Mouse (Mus musculus) right cerebral cortex, adult 2 months (tissue): ENCODE measurements around the gene Ppip5k1.
"Not testable (repeated sequence)": the region's sequence is repeated elsewhere in the genome, so short reads cannot be mapped to it uniquely, and the experiment has no call there.

Experiments
- DNase-seq, 2 experiments: peaks; one replicate each; pipeline ENCODE4 v3.0.0; 2021 to 2022; ENCODE audit warnings: low spot score in 2 of 2

Ppip5k1 gene

DNA sequence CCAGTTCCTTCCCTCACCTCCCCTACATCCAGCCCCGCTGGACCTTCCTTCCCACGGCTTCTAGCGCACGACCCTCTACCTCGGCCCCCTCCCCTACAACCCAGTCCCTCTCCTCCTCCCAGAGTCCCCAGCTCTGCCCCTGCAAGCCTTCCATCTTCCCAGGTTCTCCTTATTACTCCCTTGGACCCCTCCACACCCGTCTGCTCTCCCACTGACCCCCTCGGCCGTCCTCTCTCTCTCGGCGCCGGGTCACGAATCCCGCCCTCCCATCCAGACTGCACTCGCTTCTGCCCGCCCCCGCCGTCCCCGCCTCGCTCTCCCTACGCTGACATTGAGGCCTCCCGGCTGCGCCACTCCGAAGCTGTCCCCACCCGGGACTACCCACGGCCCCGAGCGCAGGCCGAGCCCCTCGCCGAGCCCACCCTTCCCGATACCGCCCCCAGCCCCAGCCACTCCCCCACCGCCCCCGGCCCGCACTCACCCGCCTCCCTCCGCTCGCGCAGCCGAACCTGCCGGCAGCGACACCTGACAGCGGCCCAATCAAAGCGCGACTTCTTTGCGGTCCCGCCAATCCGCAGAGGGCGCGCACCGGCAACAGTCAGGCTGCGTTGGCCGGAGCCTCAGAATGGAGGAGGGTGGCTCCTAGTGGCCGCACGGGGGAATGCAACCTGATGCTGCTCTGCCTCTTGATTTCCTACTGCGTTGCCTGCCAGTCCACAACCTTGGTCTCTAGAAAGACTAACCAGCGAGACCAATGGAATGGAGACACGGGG is at the start of gene Ppip5k1:
Gene Ppip5k1, minus strand, starts transcription at position 577 of the 773 bp plus-strand sequence.
- DNase-seq: peak; percentile 99

DNA sequence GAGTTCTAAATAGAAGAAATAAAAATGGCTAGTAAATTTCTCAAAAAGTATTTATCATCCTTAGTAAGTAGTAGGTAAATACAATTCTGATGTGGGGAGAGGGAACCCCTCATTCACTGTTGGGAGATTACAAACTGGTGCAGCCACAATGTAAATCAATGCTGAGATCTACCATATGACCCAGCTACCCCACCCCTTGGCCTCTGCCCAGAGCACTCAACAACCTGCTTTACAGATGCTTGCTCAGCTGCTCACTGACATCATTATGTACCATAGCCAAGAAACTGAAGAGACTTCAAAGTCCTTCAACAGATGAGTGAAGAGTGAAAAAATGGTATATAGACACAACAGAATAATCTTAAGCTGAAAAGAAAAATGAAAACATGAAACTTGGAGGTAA is 48.1 kb upstream of the Ppip5k1 start:
- no peak for DNase-seq

DNA sequence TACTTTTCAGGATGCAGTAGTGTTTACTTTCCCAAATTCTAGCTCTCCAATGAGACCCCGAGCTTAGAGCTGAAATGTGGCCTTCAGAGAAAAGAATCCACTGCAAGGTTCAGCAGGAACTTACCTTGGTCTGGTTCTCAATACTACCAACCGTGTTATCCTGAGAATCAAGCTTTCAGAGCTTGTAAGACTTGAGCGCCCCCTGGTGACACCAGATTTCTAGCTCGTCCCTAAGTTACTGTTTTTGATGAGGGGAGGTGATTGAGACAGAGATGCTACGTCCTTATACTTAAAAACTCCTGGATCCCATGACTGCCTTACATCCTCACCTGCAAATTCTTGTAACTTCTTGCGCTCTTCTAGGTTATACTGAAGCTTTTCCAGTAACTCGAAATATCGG is 41.4 kb upstream of the Ppip5k1 start:
- DNase-seq: peak; percentile 93

DNA sequence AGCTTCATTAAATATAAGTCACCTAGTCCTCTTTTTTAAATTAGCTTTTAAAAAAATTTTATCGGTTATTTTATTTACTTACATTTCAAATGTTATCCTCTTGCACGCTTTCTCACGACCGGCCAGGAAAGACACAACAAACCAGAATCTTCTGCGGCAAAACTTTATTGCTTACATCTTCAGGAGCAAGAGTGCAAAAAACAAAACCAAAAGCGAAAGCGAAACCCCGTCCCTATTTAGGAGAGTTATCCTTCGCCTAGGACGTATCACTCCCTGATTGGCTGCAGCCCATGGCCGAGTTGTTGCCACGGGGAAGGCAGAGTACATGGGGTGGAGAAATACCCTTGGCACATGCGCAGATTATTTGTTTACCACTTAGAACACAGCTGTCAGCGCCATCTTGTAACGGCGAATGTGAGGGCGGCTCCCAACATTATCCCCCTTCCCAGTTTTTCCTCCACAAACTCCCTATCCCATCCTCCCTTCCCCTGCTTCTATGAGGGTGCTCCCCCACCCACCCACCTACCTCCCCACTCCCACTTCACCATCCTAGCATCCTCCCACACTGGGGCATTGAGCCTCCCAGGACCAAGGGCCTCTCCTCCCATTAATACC is 31.9 kb upstream of the Ppip5k1 start, which contains the start of gene Strc:
Gene Strc, minus strand, starts transcription at position 208 of the 615 bp plus-strand sequence.
- DNase-seq: not testable (repeated sequence)

DNA sequence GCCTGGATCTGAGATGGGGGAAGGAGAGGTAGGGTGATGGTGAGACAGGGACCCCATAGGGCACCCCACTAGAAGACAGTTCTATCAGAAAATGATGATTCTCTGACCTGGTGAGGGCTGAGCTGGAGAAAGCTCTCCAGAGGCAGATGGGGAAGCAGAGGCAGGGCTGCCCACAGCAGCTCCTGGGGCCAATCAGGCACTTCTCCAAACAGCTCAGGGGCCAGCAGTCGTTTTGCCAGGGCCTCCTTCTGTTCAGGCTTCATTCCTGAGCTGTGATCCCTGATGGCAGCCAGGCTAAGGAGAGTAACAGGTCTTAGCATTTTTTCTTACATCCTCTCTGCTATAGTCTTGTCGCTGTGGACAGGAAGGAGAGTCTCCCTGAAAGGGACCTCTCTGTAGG is 19.6 kb upstream of the Ppip5k1 start:
- DNase-seq: no peak

DNA sequence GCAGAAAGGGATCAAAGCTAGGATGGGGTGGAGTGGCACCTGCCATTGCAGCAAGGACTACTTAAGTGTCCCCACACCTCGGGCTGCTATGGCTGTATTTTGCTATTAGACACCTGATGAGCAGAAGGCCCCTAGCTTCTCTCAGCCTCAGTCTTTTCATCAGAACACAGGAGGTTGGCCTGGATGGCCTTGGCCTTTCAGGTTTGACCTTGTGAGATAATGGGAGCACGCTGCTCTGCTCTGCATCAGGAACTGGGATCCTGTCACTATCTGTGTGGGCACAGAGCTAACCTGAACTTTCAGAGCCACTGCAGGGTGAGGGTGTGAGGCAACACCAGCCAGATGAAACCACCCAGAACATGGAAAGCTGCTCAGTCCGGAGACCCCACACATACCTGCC is 17.1 kb upstream of the Ppip5k1 start:
- no peak for DNase-seq

DNA sequence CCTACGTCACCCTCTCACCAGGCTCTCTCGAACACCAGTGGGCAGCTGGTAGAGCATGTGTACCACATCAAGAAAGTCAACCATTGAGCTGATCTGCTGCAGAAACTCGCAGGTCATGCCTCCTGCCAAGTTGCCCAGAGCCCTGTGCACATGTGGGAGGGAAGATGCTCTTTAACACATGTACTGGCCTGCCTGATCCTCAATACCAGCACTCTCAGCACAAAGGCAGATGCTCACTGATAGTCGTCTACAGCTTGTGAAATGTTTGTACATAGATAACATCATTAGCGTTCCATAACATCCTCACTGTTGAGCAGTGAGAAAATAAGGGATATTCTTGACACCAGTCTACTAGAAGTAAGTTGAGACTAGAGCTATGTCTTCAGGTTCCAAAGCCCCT is 15.7 kb upstream of the Ppip5k1 start:
- DNase-seq: no peak

DNA sequence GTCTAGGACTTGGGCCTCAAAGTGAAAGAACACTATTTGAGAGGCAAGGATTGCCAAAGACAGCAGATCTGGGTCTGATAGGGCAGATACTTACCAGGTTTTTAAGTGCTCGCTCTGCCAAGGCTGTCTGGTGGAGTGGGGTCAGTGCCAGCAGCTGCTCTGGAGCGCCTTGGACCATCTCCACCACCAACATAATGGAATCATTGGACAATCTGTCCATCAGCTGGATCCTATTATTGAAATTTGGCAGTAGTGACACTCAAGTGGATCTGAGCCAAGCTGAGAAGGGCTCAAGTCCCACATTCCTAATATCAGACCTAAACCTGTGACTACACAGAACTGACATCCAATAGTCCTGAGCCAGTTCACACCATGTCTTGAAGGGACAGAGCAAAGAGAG is 13.6 kb upstream of the Ppip5k1 start:
- no peak for DNase-seq

DNA sequence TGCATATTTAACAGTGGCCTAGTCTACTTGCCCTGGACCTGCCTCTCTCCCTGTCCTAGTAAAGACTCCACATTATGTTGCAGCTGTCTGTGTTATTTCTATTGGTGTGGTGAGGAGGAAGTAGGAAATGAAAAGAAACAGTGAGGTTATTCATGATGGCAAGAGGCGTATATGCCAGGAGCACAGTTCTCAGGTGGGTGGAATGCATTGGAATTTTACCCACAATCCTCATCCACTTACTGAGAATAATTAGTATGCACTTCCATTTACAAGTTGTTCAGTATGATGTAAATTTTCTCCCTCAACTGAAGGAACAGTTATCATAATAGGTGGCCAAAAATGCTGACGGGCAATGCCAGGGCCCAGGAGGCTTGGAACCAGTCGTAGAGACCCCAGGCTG is 8.5 kb upstream of the Ppip5k1 start:
- no peak for DNase-seq

DNA sequence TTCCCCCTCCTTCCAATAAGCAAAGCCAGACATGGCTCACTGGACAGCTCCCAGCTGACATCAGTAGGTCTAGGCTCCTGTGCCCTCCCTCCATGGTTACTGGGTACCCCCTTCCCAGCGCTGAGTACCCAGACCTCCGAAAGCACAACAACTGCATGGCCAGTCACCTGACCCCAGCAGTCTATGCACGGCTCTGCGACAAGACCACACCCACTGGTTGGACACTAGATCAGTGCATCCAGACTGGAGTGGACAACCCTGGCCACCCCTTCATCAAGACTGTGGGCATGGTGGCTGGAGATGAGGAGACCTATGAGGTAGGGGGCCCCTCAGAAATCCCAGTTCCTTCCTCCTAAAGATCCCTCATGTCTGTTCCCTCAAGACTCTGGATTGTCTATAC is 4.3 kb upstream of the Ppip5k1 start:
- DNase-seq: no peak

DNA sequence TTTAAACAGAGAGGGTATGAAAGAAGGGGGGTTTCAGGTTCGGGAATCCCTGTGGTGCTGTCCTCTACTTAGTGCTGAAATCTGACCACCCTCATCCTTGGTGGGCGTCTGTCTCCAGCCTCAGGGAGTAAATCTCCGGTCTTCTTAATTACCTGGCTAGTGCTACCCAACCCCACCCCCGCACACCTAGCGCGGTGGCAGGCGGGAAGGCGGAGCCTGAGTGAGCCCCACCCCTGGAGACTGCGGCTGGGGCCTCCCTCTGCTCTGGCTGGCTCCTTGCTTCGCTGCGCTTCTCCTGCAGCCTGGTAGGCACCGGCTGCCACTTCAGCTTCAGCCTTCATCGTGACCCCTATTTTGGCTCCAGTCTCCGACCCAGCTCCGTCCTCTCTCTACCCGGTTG is 3.2 kb upstream of the Ppip5k1 start:
- peak; percentile 85 to 90 for DNase-seq

DNA sequence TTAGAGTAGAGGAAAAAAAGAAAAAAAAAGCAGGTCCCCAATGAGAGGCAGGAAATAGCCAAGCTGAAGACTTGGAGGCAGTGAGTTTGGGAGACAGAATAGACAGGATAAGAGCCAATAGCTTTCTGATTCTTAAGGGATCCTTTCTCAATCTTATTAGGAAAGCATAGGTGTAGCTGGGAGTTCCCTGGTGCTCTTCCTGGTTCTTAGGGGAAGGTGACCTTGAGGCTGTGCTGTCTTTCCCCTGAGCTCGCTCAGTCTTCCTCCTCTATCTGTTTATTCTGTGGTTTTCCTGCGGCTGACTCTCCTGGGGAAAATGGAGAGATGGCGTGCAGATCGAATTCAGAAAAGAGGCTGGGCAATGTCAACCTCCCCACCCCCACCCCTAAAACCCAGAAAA is 2.8 kb upstream of the Ppip5k1 start:
- no peak for DNase-seq

DNA sequence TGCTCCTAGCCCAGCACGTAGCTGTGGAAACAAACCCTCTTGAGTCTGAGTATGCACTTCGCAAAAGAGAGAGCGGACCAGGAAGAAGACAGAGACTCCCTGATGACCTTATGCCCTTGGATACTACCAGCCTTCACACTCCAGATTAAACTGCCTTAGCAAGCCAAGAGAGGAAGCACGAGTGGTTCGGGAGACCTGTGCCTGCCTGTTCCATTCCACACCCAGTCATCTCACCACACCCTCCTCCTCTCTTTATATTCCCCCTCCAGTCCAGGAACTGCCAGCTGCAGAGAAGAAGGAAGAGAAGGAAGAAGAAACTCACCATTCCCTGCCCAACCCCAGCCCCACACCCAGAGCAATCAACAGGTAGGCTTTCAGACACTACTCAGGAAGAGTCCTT is 2.3 kb upstream of the Ppip5k1 start, which contains the start of gene Ckmt1:
Gene Ckmt1, plus strand, starts transcription at position 221 of the 400 bp plus-strand sequence.
- no peak for DNase-seq

DNA sequence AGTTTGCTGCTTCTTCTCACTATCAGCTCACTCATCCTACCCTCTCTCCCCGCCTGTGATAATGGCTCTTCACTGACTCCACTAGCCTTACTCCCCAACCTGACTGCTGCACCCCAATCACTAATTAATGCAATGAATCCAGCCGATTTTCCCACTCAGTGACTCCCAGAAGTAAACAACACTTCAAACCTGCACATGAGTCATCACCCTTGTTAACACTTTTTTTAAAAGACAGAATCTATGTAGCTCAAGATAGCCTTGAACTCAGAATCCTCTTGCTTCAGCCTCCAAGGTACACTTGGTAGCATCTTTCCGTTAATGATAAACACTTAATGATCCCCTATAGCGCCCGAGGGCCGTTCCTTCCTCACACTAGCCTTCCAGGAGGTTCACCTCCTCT is 818 bp downstream of the Ppip5k1 start:
- peak in 1 of 2 experiments; percentile 26 for DNase-seq

DNA sequence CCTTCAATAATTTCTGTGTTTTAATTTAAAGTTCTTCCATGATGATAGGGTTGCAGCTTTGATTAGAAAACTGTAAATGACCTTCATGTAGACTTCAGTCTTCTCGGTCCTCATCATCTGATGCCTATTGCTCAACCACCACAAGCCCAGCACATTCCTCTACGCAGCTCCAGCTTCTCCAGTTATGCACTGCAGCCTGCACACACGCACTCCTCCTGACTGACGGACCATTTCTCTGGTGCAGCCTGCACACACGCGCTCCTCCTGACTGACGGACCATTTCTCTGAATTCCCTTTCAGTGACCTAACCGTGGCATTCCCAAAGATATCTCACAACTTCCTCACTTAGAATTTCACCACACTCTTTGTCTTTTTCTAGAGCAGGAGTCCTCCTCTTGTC is 2.0 kb downstream of the Ppip5k1 start:
- DNase-seq: no peak

DNA sequence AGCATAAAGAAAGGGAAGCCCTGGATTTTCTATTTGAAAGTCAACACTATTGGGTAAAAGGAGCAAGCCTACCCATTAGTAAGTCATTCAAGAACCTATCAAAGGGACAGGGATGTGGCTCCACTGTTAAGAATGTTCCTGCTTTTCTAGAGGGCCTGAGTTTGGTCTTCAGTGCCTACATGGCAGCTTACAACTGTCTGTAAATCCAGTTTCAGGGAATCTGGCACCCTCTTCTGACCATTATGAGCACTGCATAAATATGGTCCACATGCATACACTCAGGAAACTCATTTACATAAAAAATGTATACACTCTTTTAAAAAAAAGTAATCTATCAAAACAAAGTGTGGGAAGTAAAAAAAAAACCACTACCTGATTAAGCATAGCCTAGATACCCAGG is 16.1 kb downstream of the Ppip5k1 start:
- no peak for DNase-seq

DNA sequence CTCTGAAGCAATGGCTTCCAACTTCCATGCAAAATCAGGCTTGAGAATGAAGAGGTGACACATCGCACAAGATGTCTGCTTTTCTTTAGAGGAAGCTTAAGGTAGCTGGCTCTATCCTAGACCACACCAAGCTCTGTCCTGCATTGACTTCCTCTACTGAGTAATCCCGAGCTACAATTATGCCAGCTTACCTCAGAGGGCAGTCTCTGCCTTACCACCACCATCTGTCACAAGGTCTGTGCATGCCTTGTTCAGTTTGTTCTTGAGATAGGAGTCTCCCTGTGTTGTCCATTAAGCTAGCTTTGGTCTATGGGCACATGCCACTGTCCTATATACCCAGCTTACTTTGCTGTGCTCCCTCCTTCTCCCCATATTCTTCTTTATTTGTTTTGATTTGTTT is 25.7 kb downstream of the Ppip5k1 start:
- no peak for DNase-seq

DNA sequence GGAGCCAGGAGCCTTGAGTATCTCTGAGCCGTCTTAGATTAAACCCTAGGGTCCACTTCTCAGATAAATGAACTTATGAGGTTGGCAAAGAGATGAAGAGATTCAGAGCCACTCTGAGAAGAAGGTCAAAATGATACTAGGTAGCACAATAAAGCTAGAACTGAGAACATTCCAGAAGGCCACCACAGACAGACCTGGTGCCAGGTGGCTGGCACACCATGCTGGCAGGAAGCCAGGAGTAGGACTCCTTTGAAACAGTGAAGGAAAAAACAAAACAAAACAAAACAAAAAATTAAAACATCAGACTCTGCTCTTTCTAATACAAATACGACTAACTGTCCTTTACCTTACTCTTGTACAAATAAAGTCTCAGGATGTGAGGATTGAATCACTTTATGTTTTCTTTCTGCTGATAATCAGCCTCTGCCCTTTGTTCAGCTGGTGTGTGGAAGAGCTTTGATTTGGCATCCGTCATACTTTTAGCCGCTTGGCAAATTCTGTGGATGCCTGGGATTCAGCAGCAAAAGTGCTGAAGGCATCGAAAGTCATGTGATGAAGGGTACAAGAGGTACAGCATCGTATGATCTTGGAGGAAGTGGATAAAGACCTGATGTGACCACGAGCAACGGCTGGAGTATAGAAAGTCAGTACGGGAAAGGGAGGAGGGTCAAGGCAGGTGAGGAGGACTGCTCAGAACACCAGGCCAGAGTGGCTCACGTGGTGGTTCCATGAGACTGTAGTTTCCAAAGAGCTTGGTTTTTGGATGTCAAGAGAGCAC is 31.3 kb downstream of the Ppip5k1 start:
- DNase-seq: no peak

DNA sequence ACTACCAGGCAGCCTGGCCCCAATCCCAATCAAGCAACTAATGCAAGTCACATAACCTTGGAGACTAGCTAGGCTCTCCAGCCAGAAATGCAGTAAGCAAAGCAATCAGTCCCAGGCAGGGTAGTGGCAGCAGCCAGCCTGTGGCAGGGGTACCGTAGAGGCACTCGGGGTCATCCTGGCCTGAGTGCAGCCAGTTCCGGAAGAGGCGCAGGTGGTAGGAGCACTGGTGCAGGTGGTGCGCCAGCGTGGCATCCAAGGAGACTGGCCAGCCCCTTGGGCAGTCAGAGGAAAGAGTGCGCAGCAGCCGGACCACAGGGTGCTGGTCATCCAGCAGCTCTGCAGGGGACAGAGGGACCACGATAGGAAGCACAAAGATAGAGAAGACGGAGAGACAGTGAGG is 32.2 kb downstream of the Ppip5k1 start:
- DNase-seq: no peak

DNA sequence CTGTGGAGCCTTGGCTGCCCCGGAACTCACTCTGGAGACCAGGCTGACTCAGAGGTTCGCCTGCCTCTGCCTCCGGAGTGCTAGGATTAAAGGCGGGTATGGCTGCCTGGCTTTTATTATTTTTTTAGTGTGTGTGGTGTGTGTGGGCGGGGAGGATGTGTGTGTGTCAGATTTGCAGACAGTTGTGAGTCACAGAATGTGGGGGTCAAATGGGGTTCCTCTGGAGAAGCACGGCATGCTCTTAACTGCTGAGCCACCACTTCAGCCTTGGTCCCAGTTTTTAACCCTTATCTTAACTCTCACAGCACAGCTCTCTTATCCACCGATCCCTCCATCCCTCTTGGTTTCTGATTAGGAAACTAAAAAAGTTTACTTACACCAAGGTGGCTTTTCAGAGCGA is 38.9 kb downstream of the Ppip5k1 start:
- DNase-seq: no peak

DNA sequence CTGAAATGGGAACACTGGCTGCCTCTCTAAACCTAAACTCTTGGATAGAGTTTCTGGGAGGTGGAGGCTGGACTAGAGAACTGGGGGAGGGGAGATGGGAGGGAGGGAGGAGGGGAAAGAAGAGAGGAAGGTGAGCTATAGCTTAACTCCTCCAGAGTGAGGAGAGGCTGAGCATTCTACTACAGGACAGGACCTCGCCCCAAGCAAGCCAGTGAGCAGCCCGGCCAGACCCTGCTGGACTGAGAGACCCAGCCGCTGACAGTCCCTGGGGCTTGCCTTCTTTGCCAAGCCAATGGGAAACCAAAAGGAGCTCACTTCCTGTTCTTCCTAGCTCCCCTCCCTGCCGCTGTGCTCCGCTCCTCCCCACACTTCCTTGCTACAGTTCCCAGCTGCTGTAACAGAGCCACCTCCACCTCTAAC is 46.2 kb downstream of the Ppip5k1 start:
- DNase-seq: no peak

DNA sequence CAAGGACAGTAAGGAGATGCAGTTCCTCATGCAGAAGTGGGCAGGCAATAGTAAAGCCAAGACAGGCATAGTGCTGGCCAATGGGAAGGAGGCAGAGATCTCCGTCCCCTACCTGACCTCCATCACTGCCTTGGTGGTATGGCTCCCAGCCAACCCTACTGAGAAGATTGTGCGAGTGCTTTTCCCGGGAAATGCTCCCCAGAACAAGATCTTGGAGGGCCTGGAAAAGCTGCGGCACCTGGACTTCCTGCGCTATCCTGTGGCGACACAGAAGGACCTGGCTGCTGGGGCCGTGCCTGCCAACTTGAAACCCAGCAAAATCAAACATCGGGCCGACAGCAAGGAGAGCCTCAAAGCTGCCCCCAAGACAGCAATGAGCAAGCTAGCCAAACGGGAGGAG is 55.2 kb downstream of the Ppip5k1 start:
- DNase-seq: no peak

DNA sequence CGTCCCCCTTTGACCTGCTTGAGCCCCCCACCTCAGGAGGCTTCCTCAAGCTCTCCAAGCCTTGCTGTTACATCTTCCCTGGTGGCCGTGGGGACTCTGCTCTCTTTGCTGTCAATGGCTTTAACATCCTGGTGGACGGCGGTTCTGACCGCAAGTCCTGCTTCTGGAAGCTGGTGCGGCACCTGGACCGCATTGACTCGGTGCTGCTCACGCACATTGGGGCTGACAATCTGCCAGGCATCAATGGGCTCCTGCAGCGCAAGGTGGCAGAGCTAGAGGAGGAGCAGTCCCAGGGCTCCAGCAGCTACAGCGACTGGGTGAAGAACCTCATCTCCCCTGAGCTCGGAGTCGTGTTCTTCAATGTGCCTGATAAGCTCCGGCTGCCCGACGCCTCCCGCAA is 55.7 kb downstream of the Ppip5k1 start:
- DNase-seq: peak in 1 of 2 experiments; percentile 8
